Mouse (Mus musculus): Measurements from ENCODE around the gene Crabp2.

GRCm38 (mm10) chr3:87993436-87993835 is 45.0 kb downstream of the Crabp2 start:
- TF ChIP-seq CTCF (IDR thresholded peaks at IDR 0.05; ENCODE audit: low read depth): no peak
- no peak for TF ChIP-seq EP300 (optimal IDR thresholded peaks at IDR 0.05)
